Mouse (Mus musculus) hindbrain, embryonic 16.5 days (tissue): ENCODE measurements around the gene Gm17019. TPM values are rescaled to one million over a fixed set of nuclear protein-coding genes. Genes with fewer than 3 reads are reported as not detected.
"Not testable (repeated sequence)": the region's sequence is repeated elsewhere in the genome, so short reads cannot be mapped to it uniquely, and the experiment has no call there.

Experiments used
- ATAC-seq: fragments of 200-750 bp; cut with Nextera tagmentation; 2 replicates; pipeline ENCODE4 v1.8.0; 2017; ENCODE audit warnings: moderate TSS enrichment, moderate library complexity
- H3K27ac ChIP-seq: fragments of 300-500 bp; sonication (generic); 2 replicates; pipeline ENCODE4 v1.5.1; 2014; ENCODE audit warnings: low read depth, mild to moderate bottlenecking, control low read depth, low read length, moderate library complexity
- H3K27me3 ChIP-seq: fragments of 300-500 bp; sonication (generic); replicated peaks from 2 replicates; pipeline ENCODE4 v1.6.1; 2014; ENCODE audit warnings: low read length; ENCODE audit not compliant: control insufficient read depth, insufficient read depth
- H3K36me3 ChIP-seq: fragments of 300-500 bp; sonication (generic); 2 replicates; pipeline ENCODE4 v1.6.1; 2014; ENCODE audit warnings: mild to moderate bottlenecking, low read length, moderate library complexity, mixed read lengths; ENCODE audit not compliant: control insufficient read depth, insufficient read depth
- H3K4me1 ChIP-seq: fragments of 300-500 bp; sonication (generic); 2 replicates; pipeline ENCODE4 v1.6.1; 2014; ENCODE audit warnings: low read depth, low read length; ENCODE audit not compliant: control insufficient read depth, insufficient read depth
- H3K4me2 ChIP-seq: fragments of 300-500 bp; sonication (generic); 2 replicates; pipeline ENCODE4 v1.6.1; 2014; ENCODE audit warnings: mild to moderate bottlenecking, low read length, control low read depth, moderate library complexity
- H3K4me3 ChIP-seq: fragments of 300-500 bp; sonication (generic); 2 replicates; pipeline ENCODE4 v1.5.1; 2014; ENCODE audit warnings: mild to moderate bottlenecking, low read length, control low read depth, moderate library complexity
- H3K9ac ChIP-seq: fragments of 300-500 bp; sonication (generic); 2 replicates; pipeline ENCODE4 v1.6.1; 2014; ENCODE audit warnings: low read depth, mild to moderate bottlenecking, control low read depth, low read length, moderate library complexity
- H3K9me3 ChIP-seq: fragments of 300-500 bp; sonication (generic); 2 replicates; pipeline ENCODE4 v1.6.1; 2014; ENCODE audit warnings: mild to moderate bottlenecking, low read length, moderate library complexity; ENCODE audit not compliant: control insufficient read depth
- WGBS: fragments of 180-500 bp; shearing (Covaris S2); extraction: QIAGEN DNeasy Blood & Tissue Kit; methylation state at CpG from one replicate; pipeline ENCODE4 v1.1.7; 2014; 5-methylcytosine and 5-hydroxymethylcytosine counted together
- polyA plus RNA-seq: library from polyadenylated mRNA; unstranded; fragments of >200 nt; fragmentation: Nextera tagmentation; extraction: Ambion mirVana; gene quantifications from 2 replicates; pipeline ENCODE4 v1.2.1, GENCODE M21; 2015

Gm17019 gene
- polyA plus RNA-seq, 1 experiment from 2014 or later: not detected

- not testable (repeated sequence) for H3K4me2 ChIP-seq, H3K27ac ChIP-seq, H3K4me1 ChIP-seq, ATAC-seq, H3K4me3 ChIP-seq, H3K36me3 ChIP-seq, H3K9ac ChIP-seq, H3K9me3 ChIP-seq, H3K27me3 ChIP-seq
- 83% methylated on average over 9 of the region's 9 CpGs for WGBS
Observed at GRCm38 (mm10) chr5:14998077-14998476, 34.7 kb downstream of the Gm17019 start.

- not testable (repeated sequence) for ATAC-seq, H3K4me2 ChIP-seq, H3K9me3 ChIP-seq, H3K9ac ChIP-seq, H3K4me1 ChIP-seq, H3K36me3 ChIP-seq, H3K27me3 ChIP-seq, H3K4me3 ChIP-seq, H3K27ac ChIP-seq
- WGBS: 84% methylated on average over 4 of the region's 4 CpGs
Observed at GRCm38 (mm10) chr5:14997556-14997955, 35.2 kb downstream of the Gm17019 start.

GRCm38 (mm10) chr5:14996670-14997249, 36.0 kb downstream of the Gm17019 start:
- ATAC-seq, H3K36me3 ChIP-seq, H3K27ac ChIP-seq, H3K9me3 ChIP-seq, H3K4me3 ChIP-seq, H3K27me3 ChIP-seq, H3K4me2 ChIP-seq, H3K4me1 ChIP-seq, H3K9ac ChIP-seq: not testable (repeated sequence)
- WGBS: 76% methylated on average over 6 of the region's 7 CpGs

- H3K27ac ChIP-seq, H3K4me2 ChIP-seq, ATAC-seq, H3K9me3 ChIP-seq, H3K9ac ChIP-seq, H3K4me1 ChIP-seq, H3K36me3 ChIP-seq, H3K27me3 ChIP-seq, H3K4me3 ChIP-seq: not testable (repeated sequence)
- WGBS: 85% methylated on average over 6 of the region's 6 CpGs
Observed at GRCm38 (mm10) chr5:14994124-14994523, 38.7 kb downstream of the Gm17019 start.

- not testable (repeated sequence) for H3K9ac ChIP-seq, H3K27ac ChIP-seq, H3K9me3 ChIP-seq, H3K4me1 ChIP-seq, H3K4me3 ChIP-seq, H3K36me3 ChIP-seq, H3K27me3 ChIP-seq, ATAC-seq, H3K4me2 ChIP-seq
- WGBS: 80% methylated on average over 7 of the region's 8 CpGs
Observed at GRCm38 (mm10) chr5:14990375-14991158, 42.2 kb downstream of the Gm17019 start.

GRCm38 (mm10) chr5:14986649-14987387, 46.0 kb downstream of the Gm17019 start:
- H3K4me2 ChIP-seq, H3K27me3 ChIP-seq, H3K4me1 ChIP-seq, H3K9ac ChIP-seq, H3K27ac ChIP-seq, H3K4me3 ChIP-seq, H3K36me3 ChIP-seq, ATAC-seq, H3K9me3 ChIP-seq: not testable (repeated sequence)
- 43% methylated on average over 5 of the region's 6 CpGs for WGBS

Other genes starting within 250 kb of the Gm17019 start
- gene Gm9758, start 118.1 kb downstream of the Gm17019 start, polyA plus RNA-seq: not detected in 2 replicates
- gene Speer4e, start 94.6 kb downstream of the Gm17019 start, polyA plus RNA-seq: not detected in 2 replicates
- gene Gm10354, start 54.1 kb downstream of the Gm17019 start, polyA plus RNA-seq: not detected in 2 replicates